Mouse (Mus musculus): ENCODE measurements around the gene Mical2.

The Mical2 gene

GRCm38 (mm10) chr7:112225615-112226262, at the start of gene Mical2:
Mical2 (plus strand) TSS chr7:112225856.
- peak; percentile 88 for DNase-seq

- no peak for DNase-seq
Measured at GRCm38 (mm10) chr7:112176627-112177026, 49.0 kb upstream of the Mical2 start.

- peak; percentile 79 for DNase-seq
Measured at GRCm38 (mm10) chr7:112180235-112180705, 45.4 kb upstream of the Mical2 start.

- peak; percentile 80 for DNase-seq
Measured at GRCm38 (mm10) chr7:112183258-112183841, 42.3 kb upstream of the Mical2 start.

- no peak for DNase-seq
Measured at GRCm38 (mm10) chr7:112184519-112185225, 41.0 kb upstream of the Mical2 start.

GRCm38 (mm10) chr7:112185226-112185745, 40.4 kb upstream of the Mical2 start:
- peak; percentile 71 for DNase-seq

- DNase-seq: no peak
Measured at GRCm38 (mm10) chr7:112186871-112187270, 38.8 kb upstream of the Mical2 start.

GRCm38 (mm10) chr7:112187536-112188459, 37.9 kb upstream of the Mical2 start:
- no peak for DNase-seq

- DNase-seq: no peak
Measured at GRCm38 (mm10) chr7:112192237-112192636, 33.4 kb upstream of the Mical2 start.

- no peak for DNase-seq
Measured at GRCm38 (mm10) chr7:112192778-112193177, 32.9 kb upstream of the Mical2 start.

- DNase-seq: no peak
Measured at GRCm38 (mm10) chr7:112194286-112194685, 31.4 kb upstream of the Mical2 start.

GRCm38 (mm10) chr7:112197461-112197860, 28.2 kb upstream of the Mical2 start:
- no peak for DNase-seq

- DNase-seq: no peak
Measured at GRCm38 (mm10) chr7:112199343-112199742, 26.3 kb upstream of the Mical2 start.

- DNase-seq: no peak
Measured at GRCm38 (mm10) chr7:112200761-112201160, 24.9 kb upstream of the Mical2 start.

- DNase-seq: no peak
Measured at GRCm38 (mm10) chr7:112202194-112202593, 23.5 kb upstream of the Mical2 start.

GRCm38 (mm10) chr7:112202843-112203242, 22.8 kb upstream of the Mical2 start:
- DNase-seq: no peak

GRCm38 (mm10) chr7:112203937-112204336, 21.7 kb upstream of the Mical2 start:
- no peak for DNase-seq

- no peak for DNase-seq
Measured at GRCm38 (mm10) chr7:112204380-112204963, 21.2 kb upstream of the Mical2 start.

GRCm38 (mm10) chr7:112205513-112205912, 20.1 kb upstream of the Mical2 start:
- DNase-seq: no peak

- no peak for DNase-seq
Measured at GRCm38 (mm10) chr7:112207717-112208116, 17.9 kb upstream of the Mical2 start.

GRCm38 (mm10) chr7:112208323-112209167, 17.1 kb upstream of the Mical2 start:
- DNase-seq: peak; percentile 38
